In genomic region chr8:10653282-10653681, GRCm38 (mm10) we compare ENCODE assay signal across 12 mouse cellular contexts.
A peak's percentile ranks its signal among the peaks of the same experiment; 100 is the strongest.
DNase-seq lines count a peak whose midpoint lies in the region; ATAC-seq and TF ChIP-seq lines count a peak whose summit lies in the region.
"Had no signal": no experiment of that assay in that cellular context is flagged by ENCODE, and none has a peak within 500 bp of the region (broad histone marks: within the 10 kb centered on the region; RNA-seq: fewer than 3 reads in every experiment).

No protein-coding gene starts in this region.

- H3K4me1 ChIP-seq in midbrain, embryonic 11.5 days (ENCODE audit: control insufficient read depth, insufficient read depth, low read length) = no peaks in the 10 kb centered on the region
- no peaks in the 10 kb centered on the region for H3K4me1 ChIP-seq in midbrain, postnatal 0 days (ENCODE audit: insufficient read depth, low read length)
- H3K4me1 ChIP-seq in kidney, postnatal 0 days (replicated peaks; ENCODE audit: insufficient read depth, low read length) = no peaks in the 10 kb centered on the region
- no peaks in the 10 kb centered on the region for H3K4me1 ChIP-seq in stomach, postnatal 0 days (replicated peaks; ENCODE audit: control insufficient read depth, insufficient read depth)
- H3K4me1 ChIP-seq in forebrain, embryonic 10.5 days = 0 out of 2 replicates have a peak, but pooled peaks cover 5% of the 10 kb centered on the region
- H3K4me1 ChIP-seq: hindbrain, embryonic 12.5 days; neural tube, embryonic 13.5 days had no signal

- H3K27ac ChIP-seq in midbrain, embryonic 11.5 days (ENCODE audit: low read depth, low read length) = no peak overlapping the region
- no peak overlapping the region for H3K27ac ChIP-seq in midbrain, postnatal 0 days (ENCODE audit: low read depth, low read length)
- no peak overlapping the region for H3K27ac ChIP-seq in kidney, postnatal 0 days
- H3K27ac ChIP-seq in stomach, postnatal 0 days (replicated peaks) = no peak overlapping the region
- H3K27ac ChIP-seq in forebrain, embryonic 10.5 days = no peak overlapping the region
- H3K27ac ChIP-seq: hindbrain, embryonic 12.5 days; left cerebral cortex, adult 2 months; neural tube, embryonic 13.5 days had no signal

- no peak for TF ChIP-seq CTCF in midbrain, postnatal 0 days (IDR thresholded peaks at IDR 0.05)
- TF ChIP-seq CTCF in kidney, postnatal 0 days (IDR thresholded peaks at IDR 0.05; ENCODE audit: low read depth) = no peak
- no peak for TF ChIP-seq CTCF in stomach, postnatal 0 days (IDR thresholded peaks at IDR 0.05; ENCODE audit: low read depth)

- no peak for ATAC-seq in midbrain, embryonic 11.5 days (ENCODE audit: low FRiP score)
- no peak for ATAC-seq in midbrain, postnatal 0 days (ENCODE audit: low FRiP score)
- ATAC-seq in kidney, postnatal 0 days (replicated peaks; ENCODE audit: low FRiP score, low read depth) = peak; percentile 64; the same call in 1 of the 2 replicates
- ATAC-seq in stomach, postnatal 0 days (ENCODE audit: low FRiP score, low TSS enrichment) = peak; percentile 62; the same call in 1 of the 2 replicates

- WGBS in midbrain, embryonic 11.5 days = 83% methylated on average over 9 of the region's 9 CpGs
- 91% methylated on average over 9 of the region's 9 CpGs for WGBS in midbrain, postnatal 0 days
- 59% methylated on average over 9 of the region's 9 CpGs for WGBS in kidney, postnatal 0 days
- 57% methylated on average over 9 of the region's 9 CpGs for WGBS in stomach, postnatal 0 days
- WGBS in forebrain, embryonic 10.5 days = 85% methylated on average over 9 of the region's 9 CpGs

- peak; percentile 71 for DNase-seq in midbrain, embryonic 11.5 days (ENCODE audit: low spot score, missing footprints)
- no peak for DNase-seq in midbrain, postnatal 0 days (ENCODE audit: low spot score)
- DNase-seq in heart, adult 9 months (ENCODE audit: low spot score in 2 of 2) = peak; percentile 71 to 73
- peak; percentile 35 for DNase-seq in kidney, postnatal 0 days (ENCODE audit: low spot score)
- DNase-seq in stomach, postnatal 0 days (ENCODE audit: low spot score) = no peak
- DNase-seq in left cerebral cortex, adult 18-20 months (ENCODE audit: low spot score in 2 of 2) = no peak
- no peak for DNase-seq in forebrain, embryonic 10.5 days (ENCODE audit: extremely low spot score, low spot score)
- DNase-seq: cerebellum, postnatal 25 days; thymus, postnatal 4 days had no signal

- H3K36me3 ChIP-seq in midbrain, embryonic 11.5 days (ENCODE audit: control insufficient read depth, insufficient read depth, low read length) = no peaks in the 10 kb centered on the region
- no peaks in the 10 kb centered on the region for H3K36me3 ChIP-seq in midbrain, postnatal 0 days (ENCODE audit: insufficient read depth, low read length)
- no peaks in the 10 kb centered on the region for H3K36me3 ChIP-seq in kidney, postnatal 0 days (ENCODE audit: insufficient read depth, low read length)
- no peaks in the 10 kb centered on the region for H3K36me3 ChIP-seq in stomach, postnatal 0 days (ENCODE audit: control insufficient read depth, insufficient read depth, low read length)
- H3K36me3 ChIP-seq in forebrain, embryonic 10.5 days (replicated peaks) = no peaks in the 10 kb centered on the region
- H3K36me3 ChIP-seq: hindbrain, embryonic 12.5 days; neural tube, embryonic 13.5 days had no signal

- no peak overlapping the region for H3K4me3 ChIP-seq in midbrain, embryonic 11.5 days (ENCODE audit: low read depth, low read length)
- H3K4me3 ChIP-seq in midbrain, postnatal 0 days (ENCODE audit: low read depth, low read length) = no peak overlapping the region
- no peak overlapping the region for H3K4me3 ChIP-seq in kidney, postnatal 0 days (replicated peaks; ENCODE audit: low read depth, low read length)
- no peak overlapping the region for H3K4me3 ChIP-seq in stomach, postnatal 0 days (ENCODE audit: low read depth, low read length)
- no peak overlapping the region for H3K4me3 ChIP-seq in forebrain, embryonic 10.5 days
- H3K4me3 ChIP-seq: hindbrain, embryonic 12.5 days; left cerebral cortex, adult 2 months; neural tube, embryonic 13.5 days had no signal

- H3K9ac ChIP-seq in midbrain, embryonic 11.5 days (ENCODE audit: low read length) = no peak overlapping the region
- H3K9ac ChIP-seq in midbrain, postnatal 0 days (replicated peaks; ENCODE audit: low read length, poor library complexity, severe bottlenecking) = no peak overlapping the region
- no peak overlapping the region for H3K9ac ChIP-seq in kidney, postnatal 0 days (ENCODE audit: low read depth, low read length)
- H3K9ac ChIP-seq in stomach, postnatal 0 days (ENCODE audit: low read length) = no peak overlapping the region
- H3K9ac ChIP-seq: hindbrain, embryonic 12.5 days; neural tube, embryonic 13.5 days had no signal

- no peaks in the 10 kb centered on the region for H3K27me3 ChIP-seq in midbrain, embryonic 11.5 days (ENCODE audit: control insufficient read depth, insufficient read depth, low read length)
- H3K27me3 ChIP-seq in midbrain, postnatal 0 days (ENCODE audit: insufficient read depth, low read length) = no peaks in the 10 kb centered on the region
- no peaks in the 10 kb centered on the region for H3K27me3 ChIP-seq in kidney, postnatal 0 days (ENCODE audit: insufficient read depth, low read length)
- no peaks in the 10 kb centered on the region for H3K27me3 ChIP-seq in stomach, postnatal 0 days (ENCODE audit: control insufficient read depth, insufficient read depth, low read length)
- no peaks in the 10 kb centered on the region for H3K27me3 ChIP-seq in forebrain, embryonic 10.5 days (ENCODE audit: poor library complexity, severe bottlenecking)
- H3K27me3 ChIP-seq: hindbrain, embryonic 12.5 days; neural tube, embryonic 13.5 days had no signal

- H3K4me2 ChIP-seq in midbrain, embryonic 11.5 days = no peak overlapping the region
- no peak overlapping the region for H3K4me2 ChIP-seq in midbrain, postnatal 0 days (ENCODE audit: low read depth, low read length, poor library complexity, severe bottlenecking)
- no peak overlapping the region for H3K4me2 ChIP-seq in kidney, postnatal 0 days (ENCODE audit: low read length)
- no peak overlapping the region for H3K4me2 ChIP-seq in stomach, postnatal 0 days (replicated peaks; ENCODE audit: low read depth)
- H3K4me2 ChIP-seq: hindbrain, embryonic 12.5 days; neural tube, embryonic 13.5 days had no signal

- TF ChIP-seq EP300 in stomach, postnatal 0 days (optimal IDR thresholded peaks at IDR 0.05) = peak; percentile 74

- no peaks in the 10 kb centered on the region for H3K9me3 ChIP-seq in midbrain, embryonic 11.5 days (ENCODE audit: control insufficient read depth, low read length)
- no peaks in the 10 kb centered on the region for H3K9me3 ChIP-seq in midbrain, postnatal 0 days (ENCODE audit: low read length)
- no peaks in the 10 kb centered on the region for H3K9me3 ChIP-seq in kidney, postnatal 0 days (replicated peaks; ENCODE audit: low read length)
- no peaks in the 10 kb centered on the region for H3K9me3 ChIP-seq in stomach, postnatal 0 days (ENCODE audit: control insufficient read depth, low read length)
- no peaks in the 10 kb centered on the region; the same call in 1 of the 2 replicates for H3K9me3 ChIP-seq in forebrain, embryonic 10.5 days
- H3K9me3 ChIP-seq: hindbrain, embryonic 12.5 days; neural tube, embryonic 13.5 days had no signal

Comparison
In these comparisons a context has a peak if more than half of its experiments do, and no peak if none do; other contexts are left out.
1. DNase-seq: peak in midbrain, embryonic 11.5 days (single experiment), heart, adult 9 months (2 of 2) and kidney, postnatal 0 days (single experiment); none in midbrain, postnatal 0 days (single experiment), stomach, postnatal 0 days (single experiment), left cerebral cortex, adult 18-20 months (0 of 2) and forebrain, embryonic 10.5 days (single experiment).
2. ATAC-seq: peak in kidney, postnatal 0 days (single experiment) and stomach, postnatal 0 days (single experiment); none in midbrain, embryonic 11.5 days (single experiment) and midbrain, postnatal 0 days (single experiment).